Mouse (Mus musculus) B cell, adult 2 months (primary cell): ENCODE data around the gene Timp3.
"Not testable (repeated sequence)": the region's sequence is repeated elsewhere in the genome, so short reads cannot be mapped to it uniquely, and the experiment has no call there.

ENCODE experiments used
- DNase-seq, 2 experiments: peaks; one replicate each; pipeline ENCODE4 v3.0.0; 2022

The Timp3 gene

GRCm38 (mm10) chr10:86358307-86358975 is 58.3 kb downstream of the Timp3 start:
- DNase-seq = no peak

GRCm38 (mm10) chr10:86359208-86359607 is 59.0 kb downstream of the Timp3 start:
- DNase-seq = no peak

- DNase-seq = no peak
These were observed 59.5 kb downstream of the Timp3 start for GRCm38 (mm10) chr10:86359699-86360098.

- DNase-seq = no peak
These were observed 63.6 kb downstream of the Timp3 start for GRCm38 (mm10) chr10:86363669-86364309.

GRCm38 (mm10) chr10:86365632-86366092 is 65.5 kb downstream of the Timp3 start:
- DNase-seq = no peak

- no peak for DNase-seq
These were observed 67.2 kb downstream of the Timp3 start for GRCm38 (mm10) chr10:86367346-86367745.

- no peak for DNase-seq
These were observed 68.6 kb downstream of the Timp3 start for GRCm38 (mm10) chr10:86368811-86369210.

GRCm38 (mm10) chr10:86369346-86369745 is 69.2 kb downstream of the Timp3 start:
- DNase-seq = no peak

- DNase-seq = no peak
These were observed 71.4 kb downstream of the Timp3 start for GRCm38 (mm10) chr10:86371561-86371960.

GRCm38 (mm10) chr10:86374061-86374460 is 73.9 kb downstream of the Timp3 start:
- no peak for DNase-seq

- DNase-seq = no peak
These were observed 75.7 kb downstream of the Timp3 start for GRCm38 (mm10) chr10:86375903-86376302.

GRCm38 (mm10) chr10:86376392-86377185 is 76.4 kb downstream of the Timp3 start:
- DNase-seq = no peak

GRCm38 (mm10) chr10:86378803-86379202 is 78.6 kb downstream of the Timp3 start:
- DNase-seq = not testable (repeated sequence)

GRCm38 (mm10) chr10:86380626-86381025 is 80.5 kb downstream of the Timp3 start:
- DNase-seq = no peak

- DNase-seq = no peak
These were observed 81.2 kb downstream of the Timp3 start for GRCm38 (mm10) chr10:86381150-86381921.

- no peak for DNase-seq
These were observed 81.7 kb downstream of the Timp3 start for GRCm38 (mm10) chr10:86381922-86382260.

GRCm38 (mm10) chr10:86384655-86385054 is 84.5 kb downstream of the Timp3 start:
- DNase-seq = no peak

GRCm38 (mm10) chr10:86385656-86386055 is 85.5 kb downstream of the Timp3 start:
- DNase-seq = no peak

- no peak for DNase-seq
These were observed 86.1 kb downstream of the Timp3 start for GRCm38 (mm10) chr10:86386232-86386631.

GRCm38 (mm10) chr10:86387821-86388440 is 87.8 kb downstream of the Timp3 start:
- DNase-seq = no peak

GRCm38 (mm10) chr10:86388803-86389202 is 88.6 kb downstream of the Timp3 start:
- no peak for DNase-seq

GRCm38 (mm10) chr10:86389357-86389756 is 89.2 kb downstream of the Timp3 start:
- DNase-seq = no peak

- DNase-seq = no peak
These were observed 89.7 kb downstream of the Timp3 start for GRCm38 (mm10) chr10:86389913-86390312.
